Mouse (Mus musculus) liver, adult 2 months (tissue): ENCODE results near the gene Zfp526. TPM values are rescaled to one million over a fixed set of nuclear protein-coding genes. Genes with fewer than 3 reads are reported as not detected.
A peak's percentile ranks its signal among the peaks of the same experiment; 100 is the strongest.

Experiments
- DNase-seq: peaks from one replicate; pipeline ENCODE4 v3.0.0-alpha.2; 2011; ENCODE audit warnings: low read depth, low spot score; ENCODE audit errors: extremely low read depth
- H3K27ac ChIP-seq: fragments of 200-500 bp; replicated peaks from 2 replicates; pipeline ENCODE4 v1.5.1; 2012; ENCODE audit warnings: low read depth, mild to moderate bottlenecking, control low read depth, inconsistent platforms, low read length; ENCODE audit not compliant: insufficient read depth
- H3K27me3 ChIP-seq: fragments of 200-500 bp; 2 replicates; pipeline ENCODE4 v1.6.1; 2012; ENCODE audit warnings: mild to moderate bottlenecking, moderate library complexity, low read length, inconsistent platforms; ENCODE audit not compliant: control insufficient read depth, insufficient read depth
- H3K36me3 ChIP-seq: fragments of 200-500 bp; 2 replicates; pipeline ENCODE4 v1.6.1; 2012; ENCODE audit warnings: low read length, inconsistent platforms; ENCODE audit not compliant: control insufficient read depth, insufficient read depth
- H3K4me1 ChIP-seq: fragments of 200-500 bp; 2 replicates; pipeline ENCODE4 v1.6.1; 2011; ENCODE audit warnings: low read length; ENCODE audit not compliant: control insufficient read depth, insufficient read depth
- H3K4me3 ChIP-seq: fragments of 200-500 bp; 2 replicates; pipeline ENCODE4 v1.5.1; 2011; ENCODE audit warnings: low read depth, mild to moderate bottlenecking, control low read depth, low read length, moderate library complexity; ENCODE audit not compliant: insufficient read depth
- H3K79me2 ChIP-seq: fragments of 200-500 bp; 2 replicates; pipeline ENCODE4 v1.6.1; 2012; ENCODE audit warnings: inconsistent platforms, mild to moderate bottlenecking, low read length, moderate library complexity; ENCODE audit not compliant: control insufficient read depth, insufficient read depth
- H3K9ac ChIP-seq: fragments of 200-500 bp; 2 replicates; pipeline ENCODE4 v1.6.1; 2012; ENCODE audit warnings: low read depth, mild to moderate bottlenecking, control low read depth, inconsistent platforms, low read length
- CTCF ChIP-seq: fragments of 200-500 bp; IDR thresholded peaks from 2 replicates; pipeline ENCODE4 v1.5.1; 2011; ENCODE audit warnings: low read depth, low read length, control low read depth
- POLR2A ChIP-seq: fragments of 200-500 bp; IDR thresholded peaks from 2 replicates; pipeline ENCODE4 v1.6.1; 2011; ENCODE audit warnings: low read length, control low read depth; ENCODE audit not compliant: insufficient read depth; ENCODE audit errors: extremely low read depth
- WGBS: fragments of 180-500 bp; shearing (Covaris S2); methylation state at CpG from one replicate; pipeline ENCODE4 v1.1.7; 2018; 5-methylcytosine and 5-hydroxymethylcytosine counted together
- polyA plus RNA-seq: library from polyadenylated mRNA; depleted of rRNA; stranded (reverse); fragments of >200 nt; gene quantifications from 2 replicates; pipeline ENCODE4 v1.2.3, GENCODE M21; 2012
- total RNA-seq: library from RNA; depleted of rRNA; stranded (reverse); fragments of >200 nt; gene quantifications from 2 replicates; pipeline ENCODE4 v1.2.3, GENCODE M21; 2014

Zfp526 gene
- total and polyA plus RNA-seq, 2 experiments = 2.2 to 4.7 TPM

- Histone ChIP-seq H3K36me3 (no peaks in the 10 kb centered on the region), H3K4me3 (no peak overlapping the region), H3K27me3 (no peaks in the 10 kb centered on the region), H3K27ac (no peak overlapping the region), H3K79me2 (no peaks in the 10 kb centered on the region), H3K9ac (no peak overlapping the region), H3K4me1 (no peaks in the 10 kb centered on the region)
- 35% methylated on average over 21 of the region's 21 CpGs for WGBS
- TF ChIP-seq CTCF (peak; percentile 99), POLR2A (no peak)
- DNase-seq = peak; percentile 47
Observed at GRCm38 (mm10) chr7:25187662-25188650, 33.3 kb upstream of the Zfp526 start.

GRCm38 (mm10) chr7:25190806-25191205, 30.4 kb upstream of the Zfp526 start:
- H3K9ac ChIP-seq = no peak overlapping the region
- H3K36me3 ChIP-seq = no peaks in the 10 kb centered on the region
- no peak for TF ChIP-seq CTCF
- no peak for TF ChIP-seq POLR2A
- WGBS = 70% methylated on average over 11 of the region's 11 CpGs
- no peak overlapping the region for H3K4me3 ChIP-seq
- H3K27me3 ChIP-seq = no peaks in the 10 kb centered on the region
- H3K4me1 ChIP-seq = no peaks in the 10 kb centered on the region
- H3K27ac ChIP-seq = no peak overlapping the region
- no peaks in the 10 kb centered on the region for H3K79me2 ChIP-seq
- no peak for DNase-seq

DNA sequence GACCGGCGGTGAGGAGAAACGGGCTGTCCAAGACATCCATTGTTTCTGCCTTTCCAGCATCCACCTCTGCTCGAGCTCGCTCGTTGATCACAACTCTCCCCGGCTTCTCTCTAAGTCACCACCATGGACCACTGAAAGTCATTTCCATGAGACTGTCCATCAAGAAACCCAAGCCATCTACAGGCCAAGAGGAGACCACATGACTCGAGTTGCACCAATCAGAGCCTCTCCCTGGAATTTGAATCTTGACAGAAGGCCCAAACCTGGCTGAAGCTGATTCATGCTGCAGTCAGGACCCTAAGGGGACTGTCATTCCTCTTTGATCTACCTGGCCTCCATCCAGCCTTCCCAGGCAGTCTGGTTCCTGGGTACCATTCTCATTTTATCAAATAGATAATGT, 29.1 kb upstream of the Zfp526 start:
- WGBS = 78% methylated on average over 8 of the region's 8 CpGs
- DNase-seq = no peak
- H3K36me3 ChIP-seq = no peaks in the 10 kb centered on the region
- no peak overlapping the region for H3K9ac ChIP-seq
- H3K79me2 ChIP-seq = no peaks in the 10 kb centered on the region
- H3K27ac ChIP-seq = no peak overlapping the region
- no peaks in the 10 kb centered on the region for H3K27me3 ChIP-seq
- H3K4me3 ChIP-seq = no peak overlapping the region
- TF ChIP-seq CTCF (no peak), POLR2A (no peak)
- H3K4me1 ChIP-seq = no peaks in the 10 kb centered on the region

DNA sequence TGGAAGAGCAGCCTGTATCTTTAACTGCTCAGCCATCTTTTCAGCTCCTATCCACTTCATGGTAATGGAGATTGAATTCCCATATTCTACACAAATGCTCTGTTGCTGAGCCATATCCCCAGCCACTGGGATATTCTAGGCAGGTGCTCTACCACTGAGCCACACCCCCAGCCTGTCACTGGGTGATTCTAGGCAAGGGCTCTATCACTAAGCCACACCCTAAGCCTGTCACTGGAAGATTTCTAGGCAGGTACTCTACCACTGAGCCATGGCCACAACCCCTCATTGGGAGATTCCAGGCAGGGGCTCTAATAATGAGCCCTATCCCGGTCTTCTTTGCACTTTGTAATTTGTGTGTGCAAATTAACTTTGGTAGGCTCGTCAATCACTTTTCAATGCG, 26.1 kb upstream of the Zfp526 start:
- H3K4me1 ChIP-seq = peaks cover 7% of the 10 kb centered on the region
- no peaks in the 10 kb centered on the region for H3K36me3 ChIP-seq
- H3K79me2 ChIP-seq = no peaks in the 10 kb centered on the region
- H3K27ac ChIP-seq = no peak overlapping the region
- no peak overlapping the region for H3K9ac ChIP-seq
- WGBS = 84% methylated on average over 3 of the region's 3 CpGs
- no peak overlapping the region for H3K4me3 ChIP-seq
- no peak for DNase-seq
- TF ChIP-seq POLR2A (no peak), CTCF (no peak)
- H3K27me3 ChIP-seq = no peaks in the 10 kb centered on the region

DNA sequence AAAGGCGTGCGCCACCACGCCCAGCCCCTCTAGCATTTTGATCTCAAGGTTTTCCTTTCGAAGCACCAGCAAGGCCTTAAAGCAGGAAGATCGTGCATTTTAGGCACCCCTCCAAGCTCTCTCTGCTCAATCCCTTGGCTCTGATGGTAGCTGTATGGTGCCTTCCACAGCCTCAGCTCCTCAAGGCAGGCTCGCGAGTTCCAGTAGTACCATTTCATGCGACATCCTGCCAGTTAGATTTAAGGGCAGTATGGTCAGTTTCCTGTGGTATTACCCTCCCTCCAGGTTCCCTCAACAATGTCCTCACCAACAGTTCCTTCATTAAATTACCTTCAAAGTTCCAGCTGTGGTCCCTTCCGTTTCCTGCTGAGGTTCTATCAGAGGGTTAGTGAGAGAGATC, 25.1 kb upstream of the Zfp526 start:
- 89% methylated on average over 9 of the region's 9 CpGs for WGBS
- Histone ChIP-seq H3K4me3 (no peak overlapping the region), H3K79me2 (no peaks in the 10 kb centered on the region), H3K36me3 (no peaks in the 10 kb centered on the region), H3K27me3 (no peaks in the 10 kb centered on the region), H3K4me1 (peaks cover 7% of the 10 kb centered on the region), H3K27ac (no peak overlapping the region), H3K9ac (no peak overlapping the region)
- DNase-seq = no peak
- TF ChIP-seq POLR2A = no peak
- no peak for TF ChIP-seq CTCF

DNA sequence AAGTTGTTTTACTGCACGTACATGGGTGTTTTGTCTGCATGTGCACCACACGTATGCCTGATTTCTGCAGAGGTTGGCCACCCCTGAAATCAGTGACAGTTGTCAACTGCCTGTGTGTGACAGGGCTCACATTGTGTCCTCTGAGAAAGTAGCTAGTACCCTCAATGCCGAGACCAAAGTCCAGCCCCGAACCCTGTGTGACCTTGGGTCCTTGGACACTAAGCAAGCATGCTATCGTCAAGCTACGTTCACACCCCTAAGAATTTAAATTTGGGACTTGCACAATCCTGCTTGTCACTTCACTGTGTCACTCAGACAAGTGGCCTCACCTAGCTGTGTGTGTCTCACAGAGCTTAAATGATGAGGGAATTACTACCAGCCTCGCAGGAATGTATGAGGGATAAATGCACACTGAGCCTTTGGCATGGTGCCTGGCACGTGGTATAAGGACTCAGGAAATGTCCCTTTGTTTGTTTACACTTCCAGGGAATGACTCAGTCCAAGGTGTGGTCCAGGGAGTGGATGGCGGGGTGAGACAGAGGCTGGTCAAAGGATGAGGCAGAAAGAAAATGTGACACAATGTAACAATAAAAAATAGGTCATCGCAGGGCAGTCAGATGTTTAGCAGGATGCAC, 23.7 kb upstream of the Zfp526 start:
- Histone ChIP-seq H3K27me3 (no peaks in the 10 kb centered on the region), H3K79me2 (no peaks in the 10 kb centered on the region), H3K9ac (no peak overlapping the region), H3K4me3 (no peak overlapping the region), H3K36me3 (no peaks in the 10 kb centered on the region), H3K27ac (no peak overlapping the region), H3K4me1 (peaks cover 7% of the 10 kb centered on the region)
- TF ChIP-seq POLR2A = no peak
- no peak for TF ChIP-seq CTCF
- peak; percentile 59 for DNase-seq
- WGBS = 24% methylated on average over 10 of the region's 10 CpGs
